Mouse (Mus musculus): ENCODE results near the gene Ptdss2. TPM values are rescaled to one million over a fixed set of nuclear protein-coding genes. Genes with fewer than 3 reads are reported as not detected.

The Ptdss2 gene
- polyA plus RNA-seq (2012; rRNA removed; ENCODE audit: low replicate concordance): 44.6 and 49.3 TPM in 2 replicates

GRCm38 (mm10) chr7:141122245-141122644 lies at the start of gene Ptdss2:
Gene Ptdss2, plus strand, starts transcription at chr7:141122382.

GRCm38 (mm10) chr7:141077841-141078240 lies 44.3 kb upstream of the Ptdss2 start, which contains the start of gene Pkp3:
Gene Pkp3, plus strand, starts transcription at chr7:141078218.

GRCm38 (mm10) chr7:141099911-141100691 lies 22.1 kb upstream of the Ptdss2 start, which contains the start of gene Sigirr:
Gene Sigirr, minus strand, starts transcription at chr7:141100572.

GRCm38 (mm10) chr7:141117636-141118035 lies 4.5 kb upstream of the Ptdss2 start, which contains the start of gene Ano9:
Gene Ano9, minus strand, starts transcription at chr7:141117806.

GRCm38 (mm10) chr7:141172116-141173006 lies 50.2 kb downstream of the Ptdss2 start, which contains the start of gene Rnh1:
Gene Rnh1, minus strand, starts transcription at chr7:141172857.

GRCm38 (mm10) chr7:141193948-141194347 lies 71.8 kb downstream of the Ptdss2 start, which contains the start of the genes Hras and Lrrc56:
Gene Hras, minus strand, starts transcription at chr7:141194005.
Gene Lrrc56, plus strand, starts transcription at chr7:141194157.

Other genes with a start within 250 kb of the Ptdss2 start
- 76.9 and 91.8 TPM in 2 replicates for gene Psmd13, start 240.4 kb upstream of the Ptdss2 start, polyA plus RNA-seq (2012; rRNA removed; ENCODE audit: low replicate concordance)
- 30.7 and 38.8 TPM in 2 replicates for gene Sirt3, start 240.1 kb upstream of the Ptdss2 start, polyA plus RNA-seq (2012; rRNA removed; ENCODE audit: low replicate concordance)
- 147 and 450 TPM in 2 replicates for gene Cox8b, start 221.9 kb upstream of the Ptdss2 start, polyA plus RNA-seq (2012; rRNA removed; ENCODE audit: low replicate concordance)
- 0.87 TPM in 1 of 2 replicates, not detected in the other for gene Nlrp6, start 201.5 kb upstream of the Ptdss2 start, polyA plus RNA-seq (2012; rRNA removed; ENCODE audit: low replicate concordance)
- 55.4 and 73.1 TPM in 2 replicates for gene Pgghg, start 181.0 kb upstream of the Ptdss2 start, polyA plus RNA-seq (2012; rRNA removed; ENCODE audit: low replicate concordance)
- 2.9 and 7.4 TPM in 2 replicates for gene Ifitm5, start 172.1 kb upstream of the Ptdss2 start, polyA plus RNA-seq (2012; rRNA removed; ENCODE audit: low replicate concordance)
- 0.78 TPM in 1 of 2 replicates, not detected in the other for gene Gm45717, start 166.4 kb upstream of the Ptdss2 start, polyA plus RNA-seq (2012; rRNA removed; ENCODE audit: low replicate concordance)
- 1,434 and 1,895 TPM in 2 replicates for gene Ifitm2, start 166.4 kb upstream of the Ptdss2 start, polyA plus RNA-seq (2012; rRNA removed; ENCODE audit: low replicate concordance)
- gene Ifitm1, start 155.2 kb upstream of the Ptdss2 start, polyA plus RNA-seq (2012; rRNA removed; ENCODE audit: low replicate concordance): 36.0 and 1,392 TPM in 2 replicates
- 721 and 1,416 TPM in 2 replicates for gene Ifitm3, start 111.6 kb upstream of the Ptdss2 start, polyA plus RNA-seq (2012; rRNA removed; ENCODE audit: low replicate concordance)
- 17.2 and 25.7 TPM in 2 replicates for gene Ifitm6, start 104.5 kb upstream of the Ptdss2 start, polyA plus RNA-seq (2012; rRNA removed; ENCODE audit: low replicate concordance)
- not detected in 2 replicates for gene Gm17387, start 93.3 kb upstream of the Ptdss2 start, polyA plus RNA-seq (2012; rRNA removed; ENCODE audit: low replicate concordance)
- 0.26 and 5.6 TPM in 2 replicates for gene B4galnt4, start 61.3 kb upstream of the Ptdss2 start, polyA plus RNA-seq (2012; rRNA removed; ENCODE audit: low replicate concordance)
- 1.7 and 14.7 TPM in 2 replicates for gene Pkp3, start 44.2 kb upstream of the Ptdss2 start, polyA plus RNA-seq (2012; rRNA removed; ENCODE audit: low replicate concordance)
- 21.2 and 25.3 TPM in 2 replicates for gene Sigirr, start 21.8 kb upstream of the Ptdss2 start, polyA plus RNA-seq (2012; rRNA removed; ENCODE audit: low replicate concordance)
- gene Ano9, start 4.6 kb upstream of the Ptdss2 start, polyA plus RNA-seq (2012; rRNA removed; ENCODE audit: low replicate concordance): 0.20 and 11.9 TPM in 2 replicates
- 139 and 202 TPM in 2 replicates for gene Rnh1, start 50.5 kb downstream of the Ptdss2 start, polyA plus RNA-seq (2012; rRNA removed; ENCODE audit: low replicate concordance)
- 82.4 and 82.9 TPM in 2 replicates for gene Hras, start 71.6 kb downstream of the Ptdss2 start, polyA plus RNA-seq (2012; rRNA removed; ENCODE audit: low replicate concordance)
- gene Lrrc56, start 71.8 kb downstream of the Ptdss2 start, polyA plus RNA-seq (2012; rRNA removed; ENCODE audit: low replicate concordance): 6.6 and 7.6 TPM in 2 replicates
- 0.26 and 3.7 TPM in 2 replicates for gene Lmntd2, start 91.7 kb downstream of the Ptdss2 start, polyA plus RNA-seq (2012; rRNA removed; ENCODE audit: low replicate concordance)
- 8.8 and 33.1 TPM in 2 replicates for gene Rassf7, start 93.5 kb downstream of the Ptdss2 start, polyA plus RNA-seq (2012; rRNA removed; ENCODE audit: low replicate concordance)
- 16.5 and 28.7 TPM in 2 replicates for gene Phrf1, start 106.4 kb downstream of the Ptdss2 start, polyA plus RNA-seq (2012; rRNA removed; ENCODE audit: low replicate concordance)
- 72.7 and 97.5 TPM in 2 replicates for gene Irf7, start 144.1 kb downstream of the Ptdss2 start, polyA plus RNA-seq (2012; rRNA removed; ENCODE audit: low replicate concordance)
- gene Cdhr5, start 154.4 kb downstream of the Ptdss2 start, polyA plus RNA-seq (2012; rRNA removed; ENCODE audit: low replicate concordance): 0.13 and 0.35 TPM in 2 replicates
- 1.4 and 1.8 TPM in 2 replicates for gene Sct, start 156.8 kb downstream of the Ptdss2 start, polyA plus RNA-seq (2012; rRNA removed; ENCODE audit: low replicate concordance)
- 0.09 TPM in 1 of 2 replicates, not detected in the other for gene Drd4, start 169.6 kb downstream of the Ptdss2 start, polyA plus RNA-seq (2012; rRNA removed; ENCODE audit: low replicate concordance)
- gene Deaf1, start 205.3 kb downstream of the Ptdss2 start, polyA plus RNA-seq (2012; rRNA removed; ENCODE audit: low replicate concordance): 19.0 and 35.2 TPM in 2 replicates
- gene Tmem80, start 205.4 kb downstream of the Ptdss2 start, polyA plus RNA-seq (2012; rRNA removed; ENCODE audit: low replicate concordance): 58.4 and 71.0 TPM in 2 replicates
- gene Eps8l2, start 216.5 kb downstream of the Ptdss2 start, polyA plus RNA-seq (2012; rRNA removed; ENCODE audit: low replicate concordance): 20.1 and 30.8 TPM in 2 replicates

Data from subcutaneous adipose tissue, adult 2 months (tissue).